Mouse (Mus musculus) forebrain, embryonic 15.5 days (tissue): ENCODE measurements around the gene D1Ertd622e. TPM values are rescaled to one million over a fixed set of nuclear protein-coding genes. Genes with fewer than 3 reads are reported as not detected.

Experiments used
- ATAC-seq: fragments of 200-750 bp; cut with Nextera tagmentation; replicated peaks from 2 replicates; pipeline ENCODE4 v1.8.0; 2017; ENCODE audit warnings: mild to moderate bottlenecking, moderate TSS enrichment, moderate library complexity
- H3K27ac ChIP-seq: fragments of 300-500 bp; sonication (generic); replicated peaks from 2 replicates; pipeline ENCODE4 v1.5.1; 2015; ENCODE audit warnings: mild to moderate bottlenecking, inconsistent platforms
- H3K27me3 ChIP-seq: fragments of 300-500 bp; sonication (generic); 2 replicates; pipeline ENCODE4 v1.6.1; 2015; ENCODE audit warnings: inconsistent platforms
- H3K36me3 ChIP-seq: fragments of 300-500 bp; sonication (generic); 2 replicates; pipeline ENCODE4 v1.6.1; 2015; ENCODE audit warnings: mild to moderate bottlenecking, inconsistent platforms
- H3K4me1 ChIP-seq: fragments of 300-500 bp; sonication (generic); 2 replicates; pipeline ENCODE4 v1.6.1; 2015; ENCODE audit warnings: inconsistent platforms
- H3K4me2 ChIP-seq: fragments of 300-500 bp; sonication (generic); replicated peaks from 2 replicates; pipeline ENCODE4 v1.6.1; 2015; ENCODE audit warnings: mild to moderate bottlenecking, inconsistent platforms
- H3K4me3 ChIP-seq: fragments of 300-500 bp; sonication (generic); 2 replicates; pipeline ENCODE4 v1.5.1; 2015; ENCODE audit warnings: mild to moderate bottlenecking, inconsistent platforms
- H3K9ac ChIP-seq: fragments of 300-500 bp; sonication (generic); replicated peaks from 2 replicates; pipeline ENCODE4 v1.6.1; 2015; ENCODE audit warnings: mild to moderate bottlenecking, inconsistent platforms
- H3K9me3 ChIP-seq: fragments of 300-500 bp; sonication (generic); 2 replicates; pipeline ENCODE4 v1.6.1; 2016; ENCODE audit warnings: inconsistent platforms
- WGBS: fragments of 180-500 bp; shearing (Covaris S2); methylation state at CpG from one replicate; pipeline ENCODE4 v1.1.7; 2015; ENCODE audit warnings: mixed read lengths; 5-methylcytosine and 5-hydroxymethylcytosine counted together
- polyA plus RNA-seq: library from polyadenylated mRNA; unstranded; fragments of >200 nt; fragmentation: Nextera tagmentation; extraction: Ambion mirVana; gene quantifications from 2 replicates; pipeline ENCODE4 v1.2.1, GENCODE M21; 2015

D1Ertd622e gene
- polyA plus RNA-seq, 1 experiment from 2014 or later = 58.2 TPM

- Histone ChIP-seq H3K4me2 (no peak overlapping the region), H3K9ac (no peak overlapping the region), H3K27ac (no peak overlapping the region), H3K4me3 (no peak overlapping the region), H3K36me3 (no peaks in the 10 kb centered on the region), H3K27me3 (no peaks in the 10 kb centered on the region), H3K4me1 (peaks cover 26% of the 10 kb centered on the region), H3K9me3 (no peaks in the 10 kb centered on the region)
- WGBS = 83% methylated on average over 5 of the region's 5 CpGs
- ATAC-seq = no peak
These were observed 29.9 kb downstream of the D1Ertd622e start for GRCm38 (mm10) chr1:97631843-97632470.

DNA sequence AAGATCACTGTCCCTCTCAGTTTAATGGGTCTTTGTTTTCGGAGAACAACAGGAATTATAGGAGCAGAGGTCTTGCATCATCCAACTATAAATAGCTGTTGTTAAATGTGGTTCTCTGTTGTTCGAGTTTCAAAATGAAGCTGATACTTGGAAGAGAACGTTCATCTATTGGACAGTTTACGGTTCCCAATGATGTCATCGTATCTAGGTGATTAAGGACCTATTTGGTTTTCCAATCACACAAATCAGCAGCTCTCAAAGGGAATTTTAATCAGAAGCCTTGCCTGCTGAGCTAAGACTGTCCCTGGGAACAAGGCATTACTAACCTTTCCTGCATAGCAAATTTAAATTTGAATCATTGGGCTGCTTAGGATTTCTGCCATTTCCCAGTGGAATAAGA lies 31.7 kb downstream of the D1Ertd622e start:
- WGBS = 28% methylated on average over 5 of the region's 5 CpGs
- ATAC-seq = peak; percentile 44; the same call in 1 of the 2 replicates

DNA sequence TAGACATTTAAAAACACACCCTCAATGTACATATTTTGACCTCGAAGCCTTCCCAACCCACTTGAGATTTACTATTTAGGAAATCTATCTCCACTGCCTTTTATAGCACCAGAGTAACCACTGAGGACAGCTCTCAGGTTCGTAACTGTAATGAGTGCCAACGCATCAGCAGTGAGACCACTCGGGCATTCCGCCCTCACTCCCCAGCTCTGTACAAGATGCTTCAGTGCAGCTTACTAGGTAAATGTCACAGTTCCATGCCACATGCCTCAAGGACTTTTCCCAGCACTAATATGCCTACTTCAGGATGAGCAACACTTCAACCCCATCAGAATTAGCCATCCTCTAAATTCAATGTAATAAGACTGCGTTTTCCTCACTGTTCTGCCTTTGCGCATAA lies 33.0 kb downstream of the D1Ertd622e start:
- ATAC-seq = no peak
- H3K27me3 ChIP-seq = no peaks in the 10 kb centered on the region
- no peak overlapping the region for H3K9ac ChIP-seq
- WGBS = 81% methylated on average over 7 of the region's 7 CpGs
- H3K36me3 ChIP-seq = no peaks in the 10 kb centered on the region
- no peak overlapping the region for H3K27ac ChIP-seq
- peaks cover 27% of the 10 kb centered on the region for H3K4me1 ChIP-seq
- H3K4me2 ChIP-seq = no peak overlapping the region
- H3K9me3 ChIP-seq = no peaks in the 10 kb centered on the region
- no peak overlapping the region for H3K4me3 ChIP-seq

More for the DNA sequence above, 31.7 kb downstream of the D1Ertd622e start:
- Histone ChIP-seq H3K27me3 (no peaks in the 10 kb centered on the region), H3K4me1 (peaks cover 22% of the 10 kb centered on the region), H3K27ac (0 out of 2 replicates have a peak overlapping the region, but pooled peaks have one; percentile 11), H3K9ac (no peak overlapping the region), H3K4me3 (no peak overlapping the region), H3K4me2 (no peak overlapping the region), H3K9me3 (no peaks in the 10 kb centered on the region), H3K36me3 (no peaks in the 10 kb centered on the region)

- Histone ChIP-seq H3K27me3 (no peaks in the 10 kb centered on the region), H3K27ac (no peak overlapping the region), H3K36me3 (no peaks in the 10 kb centered on the region), H3K4me1 (peaks cover 35% of the 10 kb centered on the region), H3K4me3 (no peak overlapping the region), H3K4me2 (no peak overlapping the region), H3K9ac (no peak overlapping the region), H3K9me3 (no peaks in the 10 kb centered on the region)
- ATAC-seq = no peak
- 70% methylated on average over 8 of the region's 8 CpGs for WGBS
These were observed 33.9 kb downstream of the D1Ertd622e start for GRCm38 (mm10) chr1:97628016-97628415.

DNA sequence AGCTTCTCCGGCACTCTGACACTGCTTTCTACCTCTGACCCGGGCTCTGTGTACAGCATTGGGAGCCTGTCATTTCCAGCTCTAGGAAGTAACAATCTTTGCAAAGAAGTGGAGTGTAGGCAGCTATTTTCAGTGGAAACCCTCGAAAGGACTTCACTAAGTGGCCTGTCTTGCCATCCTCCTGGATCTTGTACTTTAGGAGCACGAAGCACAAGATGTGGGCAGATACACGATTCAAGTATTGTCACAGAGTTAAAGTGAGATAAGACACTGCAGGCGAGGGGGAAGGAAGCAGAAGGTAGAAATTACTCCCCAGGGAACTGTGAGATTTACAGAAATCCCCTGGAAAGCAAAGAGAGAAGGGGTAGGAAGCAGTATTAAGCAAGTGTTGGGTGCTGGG lies 36.4 kb downstream of the D1Ertd622e start:
- 69% methylated on average over 6 of the region's 6 CpGs for WGBS

GRCm38 (mm10) chr1:97624386-97624785 lies 37.5 kb downstream of the D1Ertd622e start:
- Histone ChIP-seq H3K4me1 (peaks cover 39% of the 10 kb centered on the region), H3K36me3 (no peaks in the 10 kb centered on the region), H3K9ac (no peak overlapping the region), H3K27me3 (no peaks in the 10 kb centered on the region), H3K4me2 (no peak overlapping the region), H3K4me3 (no peak overlapping the region), H3K27ac (no peak overlapping the region), H3K9me3 (no peaks in the 10 kb centered on the region)
- 48% methylated on average over 2 of the region's 2 CpGs for WGBS
- ATAC-seq = no peak

More for the DNA sequence above, 36.4 kb downstream of the D1Ertd622e start:
- H3K9ac ChIP-seq = no peak overlapping the region
- no peak overlapping the region for H3K4me2 ChIP-seq
- H3K4me3 ChIP-seq = no peak overlapping the region
- H3K4me1 ChIP-seq = peaks cover 46% of the 10 kb centered on the region
- H3K27ac ChIP-seq = no peak overlapping the region
- H3K9me3 ChIP-seq = no peaks in the 10 kb centered on the region
- H3K36me3 ChIP-seq = no peaks in the 10 kb centered on the region
- ATAC-seq = no peak
- no peaks in the 10 kb centered on the region for H3K27me3 ChIP-seq

DNA sequence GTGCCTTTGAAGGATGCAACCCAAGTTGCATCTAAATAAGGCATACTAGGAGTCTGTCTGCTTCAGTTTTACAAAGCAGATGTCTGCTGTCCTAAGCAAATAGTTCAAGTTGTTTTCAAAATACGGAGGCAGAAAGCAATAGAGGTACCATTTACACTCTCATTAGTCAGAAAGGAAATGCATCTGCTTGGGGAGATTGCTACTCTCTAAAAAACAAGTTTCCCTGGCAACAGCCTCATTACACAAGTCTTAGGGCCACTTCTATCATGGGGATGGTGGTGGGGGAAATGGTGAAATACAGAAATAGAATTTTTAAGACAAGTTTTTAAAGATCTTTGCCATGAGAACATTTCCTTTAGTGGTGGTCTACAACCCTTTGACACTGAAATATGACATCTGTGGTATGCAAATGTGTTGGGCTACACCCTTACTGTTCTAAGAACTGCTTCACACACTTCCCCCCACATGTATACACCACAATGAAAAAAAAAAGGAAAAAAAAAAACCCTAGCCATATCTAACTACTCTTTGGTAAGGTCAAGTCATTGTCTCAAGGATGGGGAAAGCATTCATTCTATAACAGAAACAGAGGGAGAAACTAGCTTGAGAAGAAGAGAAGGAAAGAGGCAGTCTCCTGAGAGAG lies 38.5 kb downstream of the D1Ertd622e start:
- peak; percentile 59 for ATAC-seq
- 2% methylated on average over 1 of the region's 1 CpGs for WGBS
- peak overlapping the region; percentile 51 for H3K27ac ChIP-seq

DNA sequence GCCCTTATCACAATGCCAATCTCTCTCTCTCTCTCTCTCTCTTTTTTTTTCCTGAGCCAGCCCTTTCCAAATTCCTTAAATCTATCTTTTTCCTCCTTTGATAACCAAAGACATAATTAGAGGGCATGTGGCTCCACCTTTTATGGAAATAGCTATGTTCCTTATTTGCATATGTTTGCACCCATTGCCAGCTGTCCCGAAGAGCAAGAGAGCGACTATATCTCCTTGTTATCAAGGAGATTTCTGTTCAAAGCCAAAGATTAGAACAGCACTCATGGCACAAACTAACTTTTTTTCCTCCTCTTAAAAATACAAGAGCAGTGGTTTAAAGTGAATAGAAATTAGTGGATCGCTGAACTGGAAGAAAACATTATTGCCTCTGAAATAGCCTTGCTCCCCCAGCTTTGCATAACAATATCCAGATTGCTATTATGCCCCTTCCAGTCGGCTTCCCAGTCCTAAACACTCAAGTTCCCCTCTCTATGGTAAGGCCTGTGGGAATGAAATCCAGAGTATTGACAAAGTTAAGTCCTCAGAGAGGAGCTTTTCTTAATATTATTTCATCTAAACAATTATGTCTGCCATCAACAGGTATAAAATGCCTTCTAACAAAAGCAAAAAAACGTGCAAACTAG lies 39.2 kb downstream of the D1Ertd622e start:
- H3K27me3 ChIP-seq = no peaks in the 10 kb centered on the region
- no peaks in the 10 kb centered on the region for H3K9me3 ChIP-seq
- H3K36me3 ChIP-seq = no peaks in the 10 kb centered on the region
- 4% methylated on average over 5 of the region's 5 CpGs for WGBS
- peaks cover 26% of the 10 kb centered on the region for H3K4me1 ChIP-seq
- peak; percentile 82 for ATAC-seq
- H3K4me3 ChIP-seq = no peak overlapping the region
- no peak overlapping the region for H3K9ac ChIP-seq
- H3K4me2 ChIP-seq = peak overlapping the region; percentile 23
- peak overlapping the region; percentile 51 for H3K27ac ChIP-seq

More for the DNA sequence above, 38.5 kb downstream of the D1Ertd622e start:
- Histone ChIP-seq H3K9ac (no peak overlapping the region), H3K27me3 (no peaks in the 10 kb centered on the region), H3K4me2 (no peak overlapping the region), H3K4me1 (peaks cover 30% of the 10 kb centered on the region), H3K4me3 (no peak overlapping the region), H3K36me3 (no peaks in the 10 kb centered on the region), H3K9me3 (no peaks in the 10 kb centered on the region)

DNA sequence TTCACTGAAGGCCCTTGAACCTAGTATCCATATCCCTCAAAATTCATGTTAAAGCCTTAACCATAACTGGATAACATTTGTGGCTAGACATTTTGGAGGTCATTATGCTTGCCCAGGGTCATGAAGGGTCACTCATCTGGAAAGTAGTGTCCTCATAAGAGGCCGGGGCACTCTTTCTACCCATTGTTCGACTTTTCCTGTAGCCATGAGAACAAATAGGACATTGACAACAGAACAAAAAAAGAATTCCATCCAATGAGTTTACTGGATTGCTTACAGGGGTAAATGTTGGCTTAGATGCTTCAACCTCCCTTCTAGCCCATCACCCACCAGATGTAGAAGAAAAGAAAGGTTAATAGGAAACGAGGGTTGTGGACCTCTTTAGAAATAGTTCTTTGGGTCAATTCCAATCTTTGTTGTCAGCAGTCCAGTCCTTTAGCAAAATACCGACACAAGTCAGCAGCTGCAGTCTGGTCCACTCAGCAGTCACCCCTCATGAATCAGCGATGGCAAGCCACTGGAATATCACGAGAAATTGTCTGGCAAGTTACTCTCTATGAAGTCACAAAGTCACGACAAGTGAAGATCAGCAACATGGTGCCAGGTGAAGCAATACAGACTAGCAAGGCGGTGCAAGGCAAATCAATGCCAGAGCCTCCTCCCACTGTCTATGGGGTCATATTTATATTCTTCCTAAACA lies 42.1 kb downstream of the D1Ertd622e start:
- Histone ChIP-seq H3K27ac (no peak overlapping the region), H3K9ac (no peak overlapping the region), H3K9me3 (no peaks in the 10 kb centered on the region), H3K36me3 (no peaks in the 10 kb centered on the region), H3K4me3 (no peak overlapping the region), H3K4me1 (peaks cover 35% of the 10 kb centered on the region), H3K4me2 (no peak overlapping the region), H3K27me3 (no peaks in the 10 kb centered on the region)
- WGBS = 76% methylated on average over 8 of the region's 8 CpGs
- no peak for ATAC-seq

DNA sequence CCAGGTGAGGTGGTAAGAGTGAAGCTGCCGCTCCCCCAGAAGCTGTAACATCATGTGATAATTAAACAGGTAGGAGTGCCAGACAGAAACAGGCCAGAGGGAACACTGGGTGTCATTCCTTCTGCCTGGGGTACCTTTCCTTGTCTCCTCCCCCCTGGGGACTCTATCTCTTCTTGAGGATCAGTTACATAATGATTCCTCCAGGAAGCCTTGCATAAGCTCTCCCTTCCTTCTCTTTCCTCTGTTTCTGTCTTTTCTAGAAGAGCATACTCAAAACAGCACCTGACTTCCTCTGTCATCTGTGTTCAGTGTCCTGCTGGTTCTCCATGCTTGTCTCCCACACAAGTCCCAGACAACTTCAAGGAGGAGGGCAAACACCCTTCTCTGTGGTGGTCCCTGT lies 46.3 kb downstream of the D1Ertd622e start:
- no peaks in the 10 kb centered on the region for H3K36me3 ChIP-seq
- ATAC-seq = no peak
- H3K4me3 ChIP-seq = no peak overlapping the region
- no peaks in the 10 kb centered on the region for H3K9me3 ChIP-seq
- WGBS = 96% methylated on average over 1 of the region's 1 CpGs
- no peak overlapping the region for H3K4me2 ChIP-seq
- H3K27ac ChIP-seq = no peak overlapping the region
- no peak overlapping the region for H3K9ac ChIP-seq
- H3K4me1 ChIP-seq = peaks cover 11% of the 10 kb centered on the region
- H3K27me3 ChIP-seq = no peaks in the 10 kb centered on the region

- Histone ChIP-seq H3K4me2 (no peak overlapping the region), H3K27me3 (no peaks in the 10 kb centered on the region), H3K4me1 (peaks cover 11% of the 10 kb centered on the region), H3K36me3 (no peaks in the 10 kb centered on the region), H3K4me3 (no peak overlapping the region), H3K27ac (no peak overlapping the region), H3K9me3 (no peaks in the 10 kb centered on the region), H3K9ac (no peak overlapping the region)
- WGBS = 86% methylated on average over 11 of the region's 11 CpGs
- 0 out of 2 replicates have a peak, but pooled peaks have one; percentile 13 for ATAC-seq
These were observed 47.1 kb downstream of the D1Ertd622e start for GRCm38 (mm10) chr1:97614531-97615462.
